Mouse (Mus musculus): ENCODE data around the gene Tlr7.

Gene Tlr7

DNA sequence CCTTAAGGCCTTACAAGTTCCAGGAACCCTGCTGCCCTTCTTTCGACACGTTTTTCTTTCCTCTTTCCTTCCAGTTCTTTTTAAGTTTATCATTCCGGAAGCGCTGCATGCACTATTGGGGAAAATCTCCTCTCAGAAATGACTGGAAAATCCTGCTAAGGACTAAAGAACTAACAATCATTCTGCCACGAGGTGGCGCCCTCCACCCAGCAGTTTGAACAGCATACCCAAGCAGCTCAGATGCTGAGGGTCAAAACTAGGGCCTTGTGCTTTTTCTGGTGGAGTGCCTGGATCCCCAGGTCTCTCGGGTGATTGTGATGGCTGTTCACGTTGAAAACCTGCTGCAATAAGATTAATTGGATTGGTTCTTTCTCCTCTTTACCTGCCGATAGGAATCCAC is 53.4 kb downstream of the Tlr7 start:
- DNase-seq = peak; percentile 26 to 54

DNA sequence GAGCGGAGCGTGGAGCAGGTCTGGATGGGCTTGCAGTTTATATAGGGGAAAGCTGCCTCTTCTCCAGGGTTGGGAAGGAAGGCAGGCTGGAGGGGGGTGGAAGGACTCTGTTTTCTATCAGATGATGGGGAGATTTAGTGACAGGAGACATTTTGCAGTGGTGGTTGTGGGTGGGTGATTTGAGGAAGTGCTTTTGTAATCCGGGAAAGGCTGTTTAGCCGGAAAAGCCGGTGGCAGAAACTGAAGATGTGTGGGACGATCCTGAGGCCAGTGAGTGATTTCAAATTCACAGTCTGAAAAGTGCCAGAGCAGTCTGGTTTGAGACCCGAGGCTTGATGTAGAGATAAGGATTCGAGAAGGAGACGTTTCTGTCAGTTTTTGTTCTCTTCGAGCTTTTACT is 53.8 kb downstream of the Tlr7 start:
- DNase-seq = no peak

DNA sequence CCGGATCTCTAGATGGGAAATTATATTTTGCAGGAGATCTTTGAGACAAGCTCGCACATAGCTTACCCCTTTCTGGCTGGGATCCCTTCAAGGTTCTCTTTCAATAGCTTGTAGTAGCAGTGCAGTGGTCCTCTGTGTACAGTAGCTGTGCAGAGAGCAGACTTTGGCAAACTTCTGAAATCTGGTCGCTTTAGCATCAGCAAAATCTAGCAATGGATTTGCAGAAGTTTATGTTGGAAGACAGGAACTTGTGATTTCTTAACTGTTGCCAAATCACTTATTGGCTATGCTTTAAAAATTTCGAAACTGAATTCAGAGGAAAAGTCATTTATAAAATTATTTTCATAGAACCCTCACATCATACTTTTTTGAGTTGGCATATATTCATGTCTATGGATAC is 66.3 kb downstream of the Tlr7 start, which contains the start of gene Tlr8:
Tlr8 (minus strand) TSS at position 244 of the 400 bp plus-strand sequence.
- DNase-seq = no peak

DNA sequence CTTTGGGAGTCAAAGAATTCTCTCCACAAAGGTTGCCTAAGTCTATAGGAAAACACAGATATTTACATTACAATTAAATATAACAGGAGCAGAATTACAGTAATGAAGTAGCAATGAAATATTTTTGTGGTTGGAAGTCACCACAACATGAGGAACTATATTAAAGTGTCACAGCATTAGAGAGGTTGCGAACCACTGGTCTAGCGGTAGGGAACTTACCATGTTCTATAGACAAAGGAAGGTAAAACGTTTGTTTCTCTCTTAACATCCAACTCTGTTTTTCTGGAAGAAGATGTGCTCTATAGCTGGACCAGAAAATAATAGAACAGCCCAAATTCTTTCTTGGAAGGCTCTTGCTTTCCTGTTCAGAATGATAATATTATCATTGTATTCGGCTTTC is 66.8 kb downstream of the Tlr7 start:
- no peak for DNase-seq
